Mouse (Mus musculus) olfactory bulb, adult 2 months (tissue): ENCODE measurements around the gene Id1. TPM values are rescaled to one million over a fixed set of nuclear protein-coding genes. Genes with fewer than 3 reads are reported as not detected.

ENCODE experiments used
- H3K27ac ChIP-seq: fragments of 200-500 bp; 2 replicates; pipeline ENCODE4 v1.5.1; 2012; ENCODE audit warnings: low read depth, low read length; ENCODE audit not compliant: insufficient read depth
- H3K4me1 ChIP-seq: fragments of 200-500 bp; 2 replicates; pipeline ENCODE4 v1.6.1; 2012; ENCODE audit warnings: low read length; ENCODE audit not compliant: control insufficient read depth, insufficient read depth
- H3K4me3 ChIP-seq: fragments of 200-500 bp; 2 replicates; pipeline ENCODE4 v1.5.1; 2012; ENCODE audit warnings: mild to moderate bottlenecking, low read depth, low read length, moderate library complexity; ENCODE audit not compliant: insufficient read depth
- CTCF ChIP-seq: fragments of 200-500 bp; IDR thresholded peaks from 2 replicates; pipeline ENCODE4 v1.5.1; 2012; ENCODE audit warnings: low read depth, mild to moderate bottlenecking, low read length, moderate library complexity; ENCODE audit not compliant: insufficient read depth
- WGBS: fragments of 180-500 bp; shearing (Covaris S2); methylation state at CpG from one replicate; pipeline ENCODE4 v1.1.7; 2018; 5-methylcytosine and 5-hydroxymethylcytosine counted together
- polyA plus RNA-seq: library from polyadenylated mRNA; stranded (reverse); fragments of >200 nt; gene quantifications from 2 replicates; pipeline ENCODE4 v1.2.4, GENCODE M21; 2012; ENCODE audit warnings: low replicate concordance; ENCODE audit not compliant: missing spikeins, insufficient read depth, insufficient read length

The Id1 gene
- polyA plus RNA-seq, 1 experiment: not detected

GRCm38 (mm10) chr2:152785446-152786350, 49.6 kb downstream of the Id1 start:
- Histone ChIP-seq H3K4me1 (peaks cover 49% of the 10 kb centered on the region), H3K4me3 (no peak overlapping the region), H3K27ac (peak overlapping the region; percentile 92)
- TF ChIP-seq CTCF: no peak
- WGBS: 6% methylated on average over 18 of the region's 18 CpGs

Other genes with a start within 250 kb of the Id1 start
- not detected in 2 replicates for gene Defb22, start 246.1 kb upstream of the Id1 start, polyA plus RNA-seq
- not detected in 2 replicates for gene Defb26, start 224.6 kb upstream of the Id1 start, polyA plus RNA-seq
- not detected in 2 replicates for gene Defb28, start 218.0 kb upstream of the Id1 start, polyA plus RNA-seq
- gene Defb29, start 196.2 kb upstream of the Id1 start, polyA plus RNA-seq: not detected in 2 replicates
- gene Gm17416, start 166.9 kb upstream of the Id1 start, polyA plus RNA-seq: not detected in 2 replicates
- not detected in 2 replicates for gene Defb21, start 163.5 kb upstream of the Id1 start, polyA plus RNA-seq
- gene Defb19, start 155.9 kb upstream of the Id1 start, polyA plus RNA-seq: not detected in 2 replicates
- gene Defb45, start 136.9 kb upstream of the Id1 start, polyA plus RNA-seq: not detected in 2 replicates
- not detected in 2 replicates for gene Defb36, start 131.9 kb upstream of the Id1 start, polyA plus RNA-seq
- not detected in 2 replicates for gene Defb25, start 113.2 kb upstream of the Id1 start, polyA plus RNA-seq
- gene Rem1, start 109.3 kb upstream of the Id1 start, polyA plus RNA-seq: not detected in 2 replicates
- gene H13, start 66.8 kb upstream of the Id1 start, polyA plus RNA-seq: not detected in 2 replicates
- not detected in 2 replicates for gene Mcts2, start 49.2 kb upstream of the Id1 start, polyA plus RNA-seq
- gene Cox4i2, start 17.9 kb downstream of the Id1 start, polyA plus RNA-seq: not detected in 2 replicates
- 296 and 622 TPM in 2 replicates for gene Bcl2l1, start 95.5 kb downstream of the Id1 start, polyA plus RNA-seq
- gene Tpx2, start 111.7 kb downstream of the Id1 start, polyA plus RNA-seq: 120 TPM in 1 of 2 replicates, not detected in the other
- not detected in 2 replicates for gene Mylk2, start 175.1 kb downstream of the Id1 start, polyA plus RNA-seq
- not detected in 2 replicates for gene Foxs1, start 197.0 kb downstream of the Id1 start, polyA plus RNA-seq
- not detected in 2 replicates for gene Dusp15, start 215.4 kb downstream of the Id1 start, polyA plus RNA-seq
- not detected in 2 replicates for gene Ttll9, start 226.2 kb downstream of the Id1 start, polyA plus RNA-seq